In genomic region chr12:17746725-17747124, GRCm38 (mm10) we compare ENCODE assay signal across 9 mouse cellular contexts. TPM values are rescaled to one million over a fixed set of nuclear protein-coding genes. Genes with fewer than 3 reads are reported as not detected.
A peak's percentile ranks its signal among the peaks of the same experiment; 100 is the strongest.
DNase-seq lines count a peak whose midpoint lies in the region; ATAC-seq and TF ChIP-seq lines count a peak whose summit lies in the region.
"Had no signal": no experiment of that assay in that cellular context is flagged by ENCODE, and none has a peak within 500 bp of the region (broad histone marks: within the 10 kb centered on the region; RNA-seq: fewer than 3 reads in every experiment).

No protein-coding gene starts in this region.

- TF ChIP-seq CTCF in gastrocnemius, adult 2 months (IDR thresholded peaks at IDR 0.05) = no peak

- no peak overlapping the region for H3K27ac ChIP-seq in kidney, embryonic 14.5 days (ENCODE audit: low read depth, low read length)
- H3K27ac ChIP-seq in gastrocnemius, adult 2 months = peak overlapping the region; percentile 70
- H3K27ac ChIP-seq in hindbrain, embryonic 14.5 days = peak overlapping the region; percentile 43; the same call in 1 of the 2 replicates
- no peak overlapping the region for H3K27ac ChIP-seq in limb, embryonic 13.5 days

- no peak overlapping the region for H3K4me2 ChIP-seq in kidney, embryonic 14.5 days (replicated peaks; ENCODE audit: low read depth, low read length)
- H3K4me2 ChIP-seq in hindbrain, embryonic 14.5 days (replicated peaks) = no peak overlapping the region
- no peak overlapping the region for H3K4me2 ChIP-seq in limb, embryonic 13.5 days (replicated peaks)

- no peaks in the 10 kb centered on the region for H3K27me3 ChIP-seq in kidney, embryonic 14.5 days (ENCODE audit: control insufficient read depth, insufficient read depth, low read length)
- no peaks in the 10 kb centered on the region for H3K27me3 ChIP-seq in hindbrain, embryonic 14.5 days (ENCODE audit: control insufficient read depth, insufficient read depth, low read length)
- no peaks in the 10 kb centered on the region for H3K27me3 ChIP-seq in limb, embryonic 13.5 days

- intact Hi-C loops in gastrocnemius, adult 2 months (cut with DNase I) = loop anchor here (5.0 kb wide), 1 partner anchor 54 kb away; the partner anchor contains the start of gene Hpcal1

- no peaks in the 10 kb centered on the region for H3K36me3 ChIP-seq in kidney, embryonic 14.5 days (ENCODE audit: control insufficient read depth, insufficient read depth, low read length)
- no peaks in the 10 kb centered on the region for H3K36me3 ChIP-seq in hindbrain, embryonic 14.5 days (replicated peaks; ENCODE audit: control insufficient read depth, insufficient read depth)
- no peaks in the 10 kb centered on the region for H3K36me3 ChIP-seq in limb, embryonic 13.5 days

- H3K4me3 ChIP-seq in kidney, embryonic 14.5 days (ENCODE audit: low read length) = no peak overlapping the region
- H3K4me3 ChIP-seq in gastrocnemius, adult 2 months = no peak overlapping the region; the same call in 1 of the 2 replicates
- no peak overlapping the region for H3K4me3 ChIP-seq in hindbrain, embryonic 14.5 days (replicated peaks; ENCODE audit: low read length)
- H3K4me3 ChIP-seq in limb, embryonic 13.5 days = no peak overlapping the region
- H3K4me3 ChIP-seq: erythroblast, embryonic 14.5 days had no signal

- peak; percentile 97 for DNase-seq in kidney, adult 11 months
- peak; percentile 95 to 96 for DNase-seq in cerebellum, postnatal 10 days
- DNase-seq in gastrocnemius, adult 2 months = peak; percentile 80
- peak; percentile 63 for DNase-seq in hindbrain, embryonic 14.5 days (ENCODE audit: low spot score)
- peak; percentile 54 for DNase-seq in ovary, postnatal 10 days (ENCODE audit: low spot score)
- no peak for DNase-seq in c-Kit-positive CD71-positive TER-119-positive erythroid progenitor cells, embryonic 14.5 days (ENCODE audit: low spot score)

- no peak overlapping the region for H3K9ac ChIP-seq in kidney, embryonic 14.5 days (ENCODE audit: low read depth, low read length)
- no peak overlapping the region for H3K9ac ChIP-seq in hindbrain, embryonic 14.5 days
- no peak overlapping the region for H3K9ac ChIP-seq in limb, embryonic 13.5 days

- WGBS in kidney, embryonic 14.5 days = 27% methylated on average over 3 of the region's 3 CpGs
- WGBS in hindbrain, embryonic 14.5 days = 11% methylated on average over 3 of the region's 3 CpGs
- WGBS in limb, embryonic 13.5 days = 10% methylated on average over 3 of the region's 3 CpGs

- H3K9me3 ChIP-seq in kidney, embryonic 14.5 days (ENCODE audit: control insufficient read depth, low read length) = no peaks in the 10 kb centered on the region
- no peaks in the 10 kb centered on the region for H3K9me3 ChIP-seq in hindbrain, embryonic 14.5 days (ENCODE audit: control insufficient read depth, low read length)
- H3K9me3 ChIP-seq in limb, embryonic 13.5 days = no peaks in the 10 kb centered on the region

- ATAC-seq in kidney, embryonic 14.5 days (ENCODE audit: low FRiP score, low TSS enrichment) = no peak; the same call in 1 of the 2 replicates
- ATAC-seq in hindbrain, embryonic 14.5 days (ENCODE audit: low FRiP score) = peak; percentile 46; the same call in 1 of the 2 replicates
- ATAC-seq in limb, embryonic 13.5 days (ENCODE audit: low FRiP score, low read depth) = peak; percentile 25; the same call in 1 of the 2 replicates

- H3K4me1 ChIP-seq in kidney, embryonic 14.5 days (ENCODE audit: control insufficient read depth, insufficient read depth, low read length) = peaks cover 17% of the 10 kb centered on the region
- peaks cover 49% of the 10 kb centered on the region for H3K4me1 ChIP-seq in hindbrain, embryonic 14.5 days (replicated peaks; ENCODE audit: control insufficient read depth, insufficient read depth, low read length)
- H3K4me1 ChIP-seq in limb, embryonic 13.5 days = peaks cover 61% of the 10 kb centered on the region

RNA-seq across cellular contexts. Expression of gene Hpcal1, which starts 56.1 kb away (rescaled TPM):
- polyA plus RNA-seq in kidney, embryonic 14.5 days (2014; fragmentation: Nextera tagmentation; extraction: Ambion mirVana) = 44.8 and 58.1 TPM in 2 replicates
- total RNA-seq in gastrocnemius, adult 2 months (2021) = 10 to 100 TPM in 1 of 2 experiments, 1 to 10 TPM in 1; 4.8 to 10.3 TPM
- 125 and 133 TPM in 2 replicates for polyA plus RNA-seq in hindbrain, embryonic 14.5 days (2014; fragmentation: Nextera tagmentation; extraction: Ambion mirVana)
- polyA plus RNA-seq in limb, embryonic 13.5 days (2015; fragmentation: Nextera tagmentation; extraction: Ambion mirVana) = 29.4 and 33.4 TPM in 2 replicates

Comparison
In these comparisons a context has a peak if more than half of its experiments do, and no peak if none do; other contexts are left out.
1. H3K27ac ChIP-seq: peak in gastrocnemius, adult 2 months (single experiment) and hindbrain, embryonic 14.5 days (single experiment); none in kidney, embryonic 14.5 days (single experiment) and limb, embryonic 13.5 days (single experiment).